Mouse (Mus musculus) liver, adult 2 months (tissue): ENCODE results near the gene Fgr.

Experiments used
- CTCF ChIP-seq: fragments of 200-500 bp; IDR thresholded peaks from 2 replicates; pipeline ENCODE4 v1.5.1; 2011; ENCODE audit warnings: low read depth, low read length, control low read depth
- POLR2A ChIP-seq: fragments of 200-500 bp; IDR thresholded peaks from 2 replicates; pipeline ENCODE4 v1.6.1; 2011; ENCODE audit warnings: low read length, control low read depth; ENCODE audit not compliant: insufficient read depth; ENCODE audit errors: extremely low read depth

GRCm38 (mm10) chr4:132964473-132964872, 9.4 kb upstream of the Fgr start:
- no peak for TF ChIP-seq CTCF
- TF ChIP-seq POLR2A: no peak
